Mouse (Mus musculus) ES-Bruce4 (cell line): ENCODE data around the gene Mical2. TPM values are rescaled to one million over a fixed set of nuclear protein-coding genes. Genes with fewer than 3 reads are reported as not detected.

ENCODE experiments used
- H3K27ac ChIP-seq: 2 replicates; pipeline ENCODE4 v1.5.1; 2012; ENCODE audit warnings: low read length, inconsistent platforms; ENCODE audit not compliant: insufficient read depth
- H3K27me3 ChIP-seq: 2 replicates; pipeline ENCODE4 v1.6.1; 2012; ENCODE audit warnings: mild to moderate bottlenecking, low read length, inconsistent platforms; ENCODE audit not compliant: control insufficient read depth, poor library complexity, insufficient read depth, severe bottlenecking
- H3K36me3 ChIP-seq: 2 replicates; pipeline ENCODE4 v1.6.1; 2012; ENCODE audit warnings: inconsistent platforms, mild to moderate bottlenecking, low read length, moderate library complexity; ENCODE audit not compliant: control insufficient read depth, poor library complexity, insufficient read depth, severe bottlenecking
- H3K4me1 ChIP-seq: one replicate; pipeline ENCODE4 v1.8.1; 2011; ENCODE audit warnings: low read length; ENCODE audit not compliant: control insufficient read depth, insufficient read depth
- H3K4me3 ChIP-seq: 2 replicates; pipeline ENCODE4 v1.5.1; 2011; ENCODE audit warnings: low read depth, mild to moderate bottlenecking, low read length
- H3K9ac ChIP-seq: 2 replicates; pipeline ENCODE4 v1.6.1; 2012; ENCODE audit warnings: low read depth, mild to moderate bottlenecking, inconsistent platforms; ENCODE audit not compliant: poor library complexity, severe bottlenecking
- H3K9me3 ChIP-seq: replicated peaks from 2 replicates; pipeline ENCODE4 v1.6.1; 2012; ENCODE audit warnings: mild to moderate bottlenecking, low read length, inconsistent platforms; ENCODE audit not compliant: control insufficient read depth, poor library complexity, insufficient read depth, severe bottlenecking
- CTCF ChIP-seq: IDR thresholded peaks from one replicate; pipeline ENCODE4 v1.8.1; 2011; ENCODE audit warnings: low read depth, low read length
- EP300 ChIP-seq: IDR thresholded peaks from 2 replicates; pipeline ENCODE4 v1.6.1; 2011; ENCODE audit warnings: low read depth, low read length; ENCODE audit not compliant: insufficient read depth
- POLR2A ChIP-seq: IDR thresholded peaks from one replicate; pipeline ENCODE4 v1.8.1; 2011; ENCODE audit warnings: low read length; ENCODE audit not compliant: insufficient read depth
- polyA plus RNA-seq: library from polyadenylated mRNA; stranded (reverse); fragments of >200 nt; gene quantifications from 2 replicates; pipeline ENCODE4 v1.2.4, GENCODE M21; 2011; ENCODE audit warnings: low read depth; ENCODE audit not compliant: missing spikeins, insufficient read depth, insufficient read length

Gene Mical2
- polyA plus RNA-seq, 1 experiment, result 2.4 TPM

DNA sequence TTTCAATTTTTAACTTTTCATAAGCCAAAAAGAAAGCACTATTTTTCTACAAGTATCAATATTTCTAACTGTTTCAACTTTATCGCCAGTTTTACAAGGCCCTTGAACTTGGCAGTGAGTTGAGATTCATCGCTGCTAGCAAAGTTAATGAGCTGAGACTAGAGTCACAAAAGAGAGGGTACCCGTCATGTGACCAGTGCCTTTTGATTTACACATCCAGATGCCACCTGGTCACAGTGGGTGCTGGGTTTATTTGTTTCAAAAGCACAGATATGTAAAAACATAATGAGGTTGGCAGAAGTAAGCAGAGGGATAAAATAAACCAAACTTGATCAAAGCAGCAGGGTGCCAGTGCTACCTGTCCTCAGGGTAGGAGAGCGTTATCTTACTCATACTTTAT is 126.3 kb downstream of the Mical2 start:
- Histone ChIP-seq H3K27me3 (no peaks in the 10 kb centered on the region), H3K4me1 (no peaks in the 10 kb centered on the region), H3K9ac (no peak overlapping the region), H3K4me3 (no peak overlapping the region), H3K27ac (no peak overlapping the region), H3K9me3 (peaks cover 10% of the 10 kb centered on the region; the same call in 1 of the 2 replicates), H3K36me3 (no peaks in the 10 kb centered on the region)
- no peak for TF ChIP-seq CTCF
- no peak for TF ChIP-seq POLR2A
- TF ChIP-seq EP300, result no peak

DNA sequence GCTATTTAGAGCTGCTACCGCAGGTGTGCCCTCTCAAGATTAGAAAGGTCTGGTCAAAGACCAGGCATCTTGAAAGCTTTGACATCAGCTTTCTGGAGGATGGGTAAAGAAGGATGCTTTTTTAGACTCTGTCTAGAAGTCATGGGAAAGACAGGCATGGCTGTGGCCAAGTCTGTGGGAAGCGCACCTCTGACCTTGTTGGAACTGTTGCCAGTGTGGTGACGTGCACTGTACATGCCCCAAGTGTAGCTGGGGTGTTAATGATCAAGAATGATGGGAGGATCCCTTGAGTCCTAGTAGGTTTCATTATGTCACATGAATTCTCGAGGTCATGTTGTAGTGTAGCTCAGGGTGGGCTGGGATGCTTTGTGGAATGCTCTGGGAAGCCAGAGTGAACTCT is 127.4 kb downstream of the Mical2 start:
- H3K27me3 ChIP-seq, result no peaks in the 10 kb centered on the region
- no peak overlapping the region for H3K4me3 ChIP-seq
- H3K9ac ChIP-seq, result no peak overlapping the region
- H3K4me1 ChIP-seq, result no peaks in the 10 kb centered on the region
- peaks cover 10% of the 10 kb centered on the region; the same call in 1 of the 2 replicates for H3K9me3 ChIP-seq
- H3K27ac ChIP-seq, result no peak overlapping the region
- no peaks in the 10 kb centered on the region for H3K36me3 ChIP-seq
- TF ChIP-seq CTCF, result no peak

DNA sequence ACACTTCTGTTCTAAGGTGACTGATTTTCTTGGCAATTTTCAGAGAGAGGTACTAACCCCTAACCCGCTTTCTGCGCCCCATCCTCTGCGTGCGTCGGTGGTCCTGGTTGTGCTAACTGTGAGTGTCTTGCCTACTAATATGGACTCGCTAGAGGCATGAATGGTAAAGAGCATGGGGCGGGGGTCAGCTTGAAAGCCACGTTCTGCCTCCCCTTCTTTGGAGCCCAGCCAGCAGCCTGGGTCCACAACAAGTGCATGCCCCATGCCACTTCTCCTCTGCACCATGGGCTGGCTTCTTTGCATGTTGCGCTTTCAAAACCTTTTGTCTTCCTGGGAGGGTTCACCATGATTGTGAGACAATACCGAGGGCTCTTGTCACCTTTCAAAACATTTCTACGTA is 128.3 kb downstream of the Mical2 start:
- Histone ChIP-seq H3K36me3 (no peaks in the 10 kb centered on the region), H3K27me3 (no peaks in the 10 kb centered on the region), H3K9me3 (peaks cover 10% of the 10 kb centered on the region; the same call in 1 of the 2 replicates), H3K9ac (no peak overlapping the region), H3K27ac (no peak overlapping the region), H3K4me3 (no peak overlapping the region), H3K4me1 (no peaks in the 10 kb centered on the region)
- TF ChIP-seq EP300, result no peak
- TF ChIP-seq CTCF, result no peak
- no peak for TF ChIP-seq POLR2A

DNA sequence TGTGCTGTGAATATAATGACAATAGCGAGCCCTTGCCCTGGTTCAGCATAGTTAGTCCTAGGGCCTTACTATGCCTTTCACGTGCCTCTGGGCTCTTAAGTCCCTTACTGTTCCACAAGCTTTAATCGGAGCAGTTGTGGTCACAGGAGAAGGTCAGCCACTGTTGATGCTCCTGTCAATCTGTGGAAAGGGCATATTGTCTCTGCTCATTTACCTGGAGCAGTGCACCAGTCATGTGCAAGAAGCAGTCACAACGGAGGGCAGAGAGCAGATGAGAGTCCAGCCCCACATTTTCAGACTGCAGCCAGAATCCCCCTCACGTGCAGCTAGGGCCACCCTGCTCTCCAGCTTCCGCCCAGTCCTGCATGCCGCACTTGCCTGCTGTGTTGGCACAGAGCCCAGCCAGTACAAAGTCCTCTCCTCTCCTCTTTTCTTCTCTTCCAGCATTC is 128.9 kb downstream of the Mical2 start:
- Histone ChIP-seq H3K36me3 (no peaks in the 10 kb centered on the region), H3K9ac (no peak overlapping the region), H3K9me3 (peaks cover 5% of the 10 kb centered on the region; the same call in 1 of the 2 replicates), H3K27ac (no peak overlapping the region), H3K4me3 (no peak overlapping the region), H3K27me3 (no peaks in the 10 kb centered on the region), H3K4me1 (no peaks in the 10 kb centered on the region)
- no peak for TF ChIP-seq EP300
- TF ChIP-seq POLR2A, result no peak
- no peak for TF ChIP-seq CTCF

DNA sequence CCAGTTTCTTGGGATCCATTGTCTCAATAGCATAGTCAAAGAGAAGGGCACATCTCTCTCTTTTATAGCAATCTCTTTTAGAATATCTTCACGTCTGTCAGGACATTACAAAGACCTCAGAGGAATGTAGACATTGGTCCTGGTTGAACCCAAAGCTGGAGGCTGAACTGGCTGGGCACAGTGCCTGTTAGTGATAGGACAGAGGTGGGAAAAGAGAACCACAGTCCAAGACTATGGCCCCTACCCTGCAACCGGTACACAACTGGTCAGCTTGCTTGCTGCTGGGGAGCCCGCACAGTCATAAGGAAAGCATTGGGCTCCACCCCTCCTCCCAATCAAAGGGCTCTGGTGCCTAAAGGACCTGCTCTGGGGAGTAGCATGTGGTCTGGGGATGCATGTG is 133.9 kb downstream of the Mical2 start:
- no peaks in the 10 kb centered on the region for H3K27me3 ChIP-seq
- no peaks in the 10 kb centered on the region for H3K4me1 ChIP-seq
- H3K4me3 ChIP-seq, result no peak overlapping the region
- no peaks in the 10 kb centered on the region for H3K36me3 ChIP-seq
- H3K27ac ChIP-seq, result no peak overlapping the region
- 0 out of 2 replicates have a peak, but pooled peaks cover 2% of the 10 kb centered on the region for H3K9me3 ChIP-seq
- no peak for TF ChIP-seq CTCF
- no peak for TF ChIP-seq POLR2A
- TF ChIP-seq EP300, result no peak
- H3K9ac ChIP-seq, result no peak overlapping the region

DNA sequence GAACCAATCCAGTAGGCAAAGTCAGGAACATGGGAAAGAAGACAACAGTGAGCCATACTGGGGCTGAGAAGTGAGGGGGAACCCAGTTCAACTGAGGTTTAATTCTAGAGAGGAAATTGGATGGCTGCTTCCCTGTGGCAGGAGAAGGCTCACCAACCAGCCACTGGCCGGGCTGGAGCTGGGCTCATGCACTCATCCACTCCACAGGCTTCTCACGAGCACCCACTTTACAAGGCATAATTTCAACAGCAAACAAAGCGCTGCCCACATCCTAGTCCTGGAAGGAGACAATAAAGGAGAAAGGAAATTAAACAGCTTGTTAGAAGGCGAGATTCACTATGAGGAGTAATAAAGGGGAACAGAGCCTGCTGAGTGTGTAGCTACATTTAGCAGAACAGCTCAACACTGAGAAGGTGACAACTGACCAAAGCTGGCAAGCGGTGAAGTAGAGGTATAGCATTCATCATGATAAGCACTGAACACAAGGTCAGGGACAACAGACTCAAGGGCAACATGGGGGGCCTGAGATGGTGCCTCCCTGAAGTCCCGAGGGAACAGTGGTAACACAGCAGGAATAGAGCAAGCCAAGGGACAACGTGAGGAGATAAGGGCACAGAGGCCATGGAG is 137.0 kb downstream of the Mical2 start:
- TF ChIP-seq EP300 (no peak), CTCF (no peak), POLR2A (no peak)
- Histone ChIP-seq H3K4me3 (no peak overlapping the region), H3K9ac (no peak overlapping the region), H3K27ac (no peak overlapping the region), H3K4me1 (no peaks in the 10 kb centered on the region), H3K27me3 (no peaks in the 10 kb centered on the region), H3K36me3 (no peaks in the 10 kb centered on the region), H3K9me3 (no peaks in the 10 kb centered on the region)
